Mouse (Mus musculus) cerebellum, adult 2 months (tissue): ENCODE data around the gene Anks4b.

Experiments
- CTCF ChIP-seq: fragments of 200-500 bp; IDR thresholded peaks from 2 replicates; pipeline ENCODE4 v1.5.1; 2011; ENCODE audit warnings: low read depth, mild to moderate bottlenecking, control low read depth, low read length, moderate library complexity, borderline replicate concordance; ENCODE audit not compliant: insufficient read depth
- POLR2A ChIP-seq: fragments of 200-500 bp; IDR thresholded peaks from 2 replicates; pipeline ENCODE4 v1.6.1; 2011; ENCODE audit warnings: low read length, control low read depth, borderline replicate concordance; ENCODE audit not compliant: insufficient read depth

GRCm38 (mm10) chr7:120178935-120179334, 5.3 kb downstream of the Anks4b start:
- TF ChIP-seq CTCF (no peak), POLR2A (no peak)
